Mouse (Mus musculus) MEL (cell line): ENCODE data around the gene Arel1. TPM values are rescaled to one million over a fixed set of nuclear protein-coding genes. Genes with fewer than 3 reads are reported as not detected.

Source experiments
- DNase-seq: peaks from one replicate; pipeline ENCODE4 v3.0.0; 2011; ENCODE audit warnings: low read depth, low spot score
- H3K27ac ChIP-seq: 2 replicates; pipeline ENCODE4 v1.5.1; 2012; ENCODE audit warnings: low read depth, mild to moderate bottlenecking, control low read depth, low read length, moderate library complexity; ENCODE audit not compliant: control insufficient read depth
- H3K27me3 ChIP-seq, 2 experiments: fragments of 150-350 bp in 1 of 2; sonication (generic) in 1 of 2; 2 replicates each; pipeline ENCODE4 v1.6.1; 2012; ENCODE audit warnings: low read length in 2 of 2, mild to moderate bottlenecking in 2 of 2, improper control_type of control experiment in 1 of 2, moderate library complexity in 1 of 2; ENCODE audit not compliant: insufficient read depth in 2 of 2, control insufficient read depth in 1 of 2
- H3K36me3 ChIP-seq, 2 experiments: 2 replicates each; pipeline ENCODE4 v1.6.1; 2012 to 2014; ENCODE audit warnings: low read length in 2 of 2, improper control_type of control experiment in 1 of 2, inconsistent platforms in 1 of 2, mild to moderate bottlenecking in 1 of 2; ENCODE audit not compliant: insufficient read depth in 2 of 2, control insufficient read depth in 1 of 2
- H3K4me1 ChIP-seq, 2 experiments: fragments of 150-350 bp in 1 of 2; sonication (generic) in 1 of 2; 2 replicates each; pipeline ENCODE4 v1.6.1; 2012; ENCODE audit warnings: low read length in 2 of 2, improper control_type of control experiment in 1 of 2, mild to moderate bottlenecking in 1 of 2; ENCODE audit not compliant: insufficient read depth in 2 of 2, control insufficient read depth in 1 of 2
- H3K4me3 ChIP-seq, 2 experiments: fragments of 150-350 bp in 1 of 2; sonication (generic) in 1 of 2; 2 replicates each; pipeline ENCODE4 v1.5.1; 2012; ENCODE audit warnings: low read depth in 2 of 2, low read length in 2 of 2, mild to moderate bottlenecking in 2 of 2, moderate library complexity in 2 of 2, control low read depth in 1 of 2, improper control_type of control experiment in 1 of 2; ENCODE audit not compliant: control insufficient read depth in 1 of 2, insufficient read depth in 1 of 2
- H3K79me2 ChIP-seq: 2 replicates; pipeline ENCODE4 v1.6.1; 2012; ENCODE audit warnings: mild to moderate bottlenecking, low read length, moderate library complexity; ENCODE audit not compliant: control insufficient read depth, poor library complexity, insufficient read depth
- H3K9ac ChIP-seq: 2 replicates; pipeline ENCODE4 v1.6.1; 2012; ENCODE audit warnings: low read depth, mild to moderate bottlenecking, control low read depth, low read length, moderate library complexity; ENCODE audit not compliant: control insufficient read depth, poor library complexity, severe bottlenecking
- H3K9me3 ChIP-seq: fragments of 150-350 bp; sonication (generic); replicated peaks from 2 replicates; pipeline ENCODE4 v1.6.1; 2012; ENCODE audit warnings: mild to moderate bottlenecking, low read length, improper control_type of control experiment, moderate library complexity; ENCODE audit not compliant: insufficient read depth
- CHD1 ChIP-seq: IDR thresholded peaks from 2 replicates; pipeline ENCODE4 v1.6.1; 2012; ENCODE audit warnings: low read depth, mild to moderate bottlenecking, inconsistent platforms, low read length, improper control_type of control experiment
- CHD2 ChIP-seq: IDR thresholded peaks from 2 replicates; pipeline ENCODE4 v1.6.1; 2011; ENCODE audit warnings: low read length, improper control_type of control experiment
- E2F4 ChIP-seq: IDR thresholded peaks from 2 replicates; pipeline ENCODE4 v1.6.1; 2011; ENCODE audit warnings: low read depth, low read length, improper control_type of control experiment, borderline replicate concordance
- EP300 ChIP-seq, 2 experiments: IDR thresholded peaks; 2 replicates each; pipeline ENCODE4 v1.6.1; 2011; ENCODE audit warnings: improper control_type of control experiment in 2 of 2, low read length in 2 of 2, low read depth in 1 of 2, mild to moderate bottlenecking in 1 of 2
- ETS1 ChIP-seq: IDR thresholded peaks from 2 replicates; pipeline ENCODE4 v1.6.1; 2012; ENCODE audit warnings: low read depth, mild to moderate bottlenecking, inconsistent platforms, low read length, improper control_type of control experiment, moderate library complexity
- GABPA ChIP-seq: IDR thresholded peaks from 2 replicates; pipeline ENCODE4 v1.6.1; 2012; ENCODE audit warnings: low read depth, mild to moderate bottlenecking, inconsistent platforms, low read length, improper control_type of control experiment, moderate library complexity
- GATA1 ChIP-seq: IDR thresholded peaks from 2 replicates; pipeline ENCODE4 v1.6.1; 2011; ENCODE audit warnings: low read depth, low read length, improper control_type of control experiment
- MAFK ChIP-seq: IDR thresholded peaks from 2 replicates; pipeline ENCODE4 v1.6.1; 2011; ENCODE audit warnings: low read depth, mild to moderate bottlenecking, low read length, improper control_type of control experiment, borderline replicate concordance
- MEF2A ChIP-seq: IDR thresholded peaks from 2 replicates; pipeline ENCODE4 v1.6.1; 2014; ENCODE audit warnings: low read depth, mild to moderate bottlenecking, inconsistent platforms, low read length, improper control_type of control experiment; ENCODE audit not compliant: poor library complexity, insufficient replicate concordance, severe bottlenecking; ENCODE audit errors: extremely low read depth
- MXI1 ChIP-seq: IDR thresholded peaks from 2 replicates; pipeline ENCODE4 v1.6.1; 2011; ENCODE audit warnings: mild to moderate bottlenecking, low read depth, low read length, improper control_type of control experiment
- NELFE ChIP-seq: IDR thresholded peaks from 2 replicates; pipeline ENCODE4 v1.6.1; 2011; ENCODE audit warnings: low read depth, low read length, improper control_type of control experiment
- POLR2A ChIP-seq, 2 experiments: IDR thresholded peaks; 2 replicates each; pipeline ENCODE4 v1.6.1; 2011 to 2012; ENCODE audit warnings: low read length in 2 of 2, mild to moderate bottlenecking in 2 of 2, control low read depth in 1 of 2, improper control_type of control experiment in 1 of 2, low read depth in 1 of 2, moderate library complexity in 1 of 2; ENCODE audit not compliant: control insufficient read depth in 1 of 2, insufficient read depth in 1 of 2, poor library complexity in 1 of 2
- POLR2AphosphoS5 ChIP-seq: IDR thresholded peaks from 2 replicates; pipeline ENCODE4 v1.6.1; 2012; ENCODE audit warnings: low read depth, borderline replicate concordance, mild to moderate bottlenecking, inconsistent platforms, low read length, moderate library complexity, mixed read lengths
- RCOR1 ChIP-seq: IDR thresholded peaks from 2 replicates; pipeline ENCODE4 v1.6.1; 2012; ENCODE audit warnings: low read depth, mild to moderate bottlenecking, inconsistent platforms, low read length, improper control_type of control experiment
- SIN3A ChIP-seq: IDR thresholded peaks from 2 replicates; pipeline ENCODE4 v1.6.1; 2012; ENCODE audit warnings: low read length, improper control_type of control experiment, inconsistent platforms
- SMC3 ChIP-seq: IDR thresholded peaks from 2 replicates; pipeline ENCODE4 v1.6.1; 2011; ENCODE audit warnings: low read depth, low read length, improper control_type of control experiment
- TAL1 ChIP-seq: IDR thresholded peaks from 2 replicates; pipeline ENCODE4 v1.6.1; 2012; ENCODE audit warnings: mild to moderate bottlenecking, inconsistent platforms, low read length, moderate library complexity, mixed read lengths
- UBTF ChIP-seq: IDR thresholded peaks from 2 replicates; pipeline ENCODE4 v1.6.1; 2012; ENCODE audit warnings: low read depth, mild to moderate bottlenecking, inconsistent platforms, low read length, improper control_type of control experiment, moderate library complexity, borderline replicate concordance; ENCODE audit not compliant: insufficient read depth
- USF1 ChIP-seq: IDR thresholded peaks from 2 replicates; pipeline ENCODE4 v1.6.1; 2014; ENCODE audit warnings: low read depth, mild to moderate bottlenecking, inconsistent platforms, low read length, improper control_type of control experiment, moderate library complexity
- USF2 ChIP-seq, 2 experiments: IDR thresholded peaks; 2 replicates each; pipeline ENCODE4 v1.6.1; 2011 to 2012; ENCODE audit warnings: improper control_type of control experiment in 2 of 2, low read length in 2 of 2, borderline replicate concordance in 1 of 2, inconsistent platforms in 1 of 2, low read depth in 1 of 2, mild to moderate bottlenecking in 1 of 2; ENCODE audit not compliant: insufficient read depth in 1 of 2
- ZMIZ1 ChIP-seq: IDR thresholded peaks from 2 replicates; pipeline ENCODE4 v1.6.1; 2012; ENCODE audit warnings: low read depth, mild to moderate bottlenecking, inconsistent platforms, low read length, improper control_type of control experiment, moderate library complexity
- polyA plus RNA-seq, 2 experiments: library from polyadenylated mRNA; stranded (reverse) in 1 of 2; unstranded in 1 of 2; fragments of >175 nt in 1 of 2; fragments of >200 nt in 1 of 2; gene quantifications; 2 replicates each; pipeline versions ENCODE4 v1.2.1 to v1.2.4; 2012; ENCODE audit warnings: low replicate concordance in 2 of 2, low read depth in 1 of 2; ENCODE audit not compliant: insufficient read length in 2 of 2, insufficient read depth in 1 of 2, missing spikeins in 1 of 2
- total RNA-seq: library from RNA; depleted of rRNA; stranded (reverse); fragments of 300-350 nt; gene quantifications from 2 replicates; pipeline ENCODE4 v1.2.3, GENCODE M21; 2012

Gene Arel1
- total and polyA plus RNA-seq, 3 experiments = 37.2 to 82.5 (median 45.0) TPM

- Histone ChIP-seq H3K27me3 (peaks cover 0 to 6% of the 10 kb centered on the region in 2 experiments; a peak in 2 of 4 replicates), H3K4me1 (no peaks in the 10 kb centered on the region), H3K9ac (no peak overlapping the region), H3K27ac (no peak overlapping the region), H3K79me2 (no peaks in the 10 kb centered on the region), H3K4me3 (no peak overlapping the region), H3K36me3 (no peaks in the 10 kb centered on the region), H3K9me3 (no peaks in the 10 kb centered on the region)
- TF ChIP-seq USF2 (IDR thresholded peaks at IDR 0.05; ENCODE audit: borderline replicate concordance in 1 of 2, insufficient read depth in 1 of 2, low read depth in 1 of 2, low read length in 2 of 2) (no peak), SIN3A (no peak), POLR2AphosphoS5 (no peak), RCOR1 (no peak), POLR2A (IDR thresholded peaks at IDR 0.05; ENCODE audit: control insufficient read depth in 1 of 2, insufficient read depth in 1 of 2, low read depth in 1 of 2, low read length in 2 of 2, poor library complexity in 1 of 2) (no peak), MAFK (no peak), ZMIZ1 (no peak)
- no peak for DNase-seq
These were observed 86.2 kb downstream of the Arel1 start for GRCm38 (mm10) chr12:84884423-84885076.

- peaks cover 0 to 2% of the 10 kb centered on the region in 2 experiments; a peak in 3 of 4 replicates for H3K27me3 ChIP-seq
These were observed 87.9 kb downstream of the Arel1 start for GRCm38 (mm10) chr12:84882796-84883195.

More at GRCm38 (mm10) chr12:84882796-84883195, 87.9 kb downstream of the Arel1 start:
- no peaks in the 10 kb centered on the region for H3K36me3 ChIP-seq
- DNase-seq = no peak
- H3K4me1 ChIP-seq = no peaks in the 10 kb centered on the region
- H3K4me3 ChIP-seq = no peak overlapping the region
- no peak for TF ChIP-seq CHD2
- TF ChIP-seq USF1 = no peak
- no peak for TF ChIP-seq SMC3
- TF ChIP-seq SIN3A = no peak
- no peak for TF ChIP-seq TAL1
- no peak for TF ChIP-seq ZMIZ1
- no peak for TF ChIP-seq GABPA
- no peak for TF ChIP-seq MEF2A
- TF ChIP-seq MAFK = no peak
- TF ChIP-seq ETS1 = no peak
- TF ChIP-seq CHD1 = no peak
- no peak for TF ChIP-seq USF2 (IDR thresholded peaks at IDR 0.05; ENCODE audit: borderline replicate concordance in 1 of 2, insufficient read depth in 1 of 2, low read depth in 1 of 2, low read length in 2 of 2)
- TF ChIP-seq UBTF = no peak
- no peak for TF ChIP-seq RCOR1
- no peak for TF ChIP-seq E2F4
- no peak for TF ChIP-seq GATA1
- TF ChIP-seq NELFE = no peak
- no peak for TF ChIP-seq EP300 (IDR thresholded peaks at IDR 0.05; ENCODE audit: low read depth in 1 of 2, low read length in 2 of 2)
- no peak for TF ChIP-seq MXI1
- H3K9me3 ChIP-seq = no peaks in the 10 kb centered on the region
- H3K27ac ChIP-seq = no peak overlapping the region
- H3K9ac ChIP-seq = no peak overlapping the region
- no peaks in the 10 kb centered on the region for H3K79me2 ChIP-seq
